Mouse (Mus musculus): ENCODE results near the gene Cd81.

- TF ChIP-seq CTCF (IDR thresholded peaks at IDR 0.05; ENCODE audit: low read depth) (no peak), EP300 (IDR thresholded peaks at IDR 0.05; ENCODE audit: low read depth) (no peak)
These were observed 31.2 kb downstream of the Cd81 start for GRCm38 (mm10) chr7:143083708-143084107.
